Mouse (Mus musculus): ENCODE measurements at regions not wholly inside any gene's neighbourhood (a gene's known extent, or its start where the extent isn't known, plus 50 kb on each side); places are given as distances from the start of the nearest gene placed in this dataset.

DNA sequence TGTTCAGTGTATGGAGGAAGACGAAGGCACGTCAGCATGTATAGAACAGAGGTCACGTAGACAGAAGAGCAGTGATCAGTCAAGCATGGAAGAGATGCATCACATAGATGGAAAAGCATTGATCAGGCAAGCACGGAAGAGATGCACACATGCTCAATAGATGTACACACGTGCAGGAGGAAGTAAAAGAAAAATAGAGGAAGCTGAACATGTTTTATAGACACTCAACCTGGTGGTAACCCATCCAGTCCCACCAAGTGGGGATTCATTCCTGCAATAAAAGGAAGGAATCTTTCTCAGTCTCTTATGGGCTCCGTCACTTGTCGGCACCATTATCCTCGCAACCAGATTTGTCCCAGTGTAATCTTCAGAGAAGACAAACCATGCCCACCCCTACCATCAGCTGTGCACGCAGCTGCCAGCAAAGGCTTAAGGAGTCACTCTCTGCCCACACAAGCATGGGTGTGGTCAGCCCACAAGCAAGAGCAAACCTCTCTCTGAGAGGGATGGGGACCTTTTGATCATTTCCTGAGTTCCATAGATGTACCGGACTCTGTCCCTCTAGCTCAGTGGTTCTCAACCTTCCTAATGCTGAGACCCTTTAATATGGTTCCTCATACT lies 108.3 kb upstream of the Cdc42ep3 start:
- no peak overlapping the region for H3K9ac ChIP-seq (ENCODE audit: low read depth, low read length)

DNA sequence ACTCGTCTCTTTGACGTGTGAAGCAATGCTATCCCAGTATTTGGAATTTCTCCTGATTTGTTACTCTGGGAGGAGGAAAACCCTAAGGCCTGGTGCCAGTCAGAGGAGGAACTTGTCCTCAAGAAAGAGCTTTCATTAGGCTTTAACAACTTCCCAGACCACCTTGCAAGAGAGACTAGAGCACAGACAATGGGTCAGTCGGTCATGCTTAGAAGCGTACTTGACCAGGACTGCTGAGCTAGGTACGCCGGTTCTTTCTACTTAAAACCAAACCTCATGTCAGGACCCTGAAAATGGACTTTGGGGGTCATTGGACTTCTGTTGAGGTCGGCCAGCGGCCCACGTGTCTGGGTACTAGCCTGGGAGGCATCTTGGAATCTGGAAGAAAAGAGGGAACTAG lies 110.8 kb upstream of the Cdc42ep3 start:
- Histone ChIP-seq H3K27ac (ENCODE audit: low read depth, low read length) (no peak overlapping the region), H3K4me1 (replicated peaks; ENCODE audit: control insufficient read depth, insufficient read depth, low read length) (no peaks in the 10 kb centered on the region), H3K4me3 (ENCODE audit: low read depth, low read length) (no peak overlapping the region), H3K27me3 (replicated peaks; ENCODE audit: control insufficient read depth, insufficient read depth, low read length) (no peaks in the 10 kb centered on the region), H3K4me2 (replicated peaks; ENCODE audit: low read depth) (no peak overlapping the region), H3K36me3 (ENCODE audit: control insufficient read depth, insufficient read depth) (no peaks in the 10 kb centered on the region), H3K9ac (ENCODE audit: low read depth, low read length) (no peak overlapping the region), H3K9me3 (ENCODE audit: control insufficient read depth) (no peaks in the 10 kb centered on the region)
- TF ChIP-seq CTCF (IDR thresholded peaks at IDR 0.05; ENCODE audit: low read depth): no peak
- no peak for ATAC-seq
- 94% methylated on average over 9 of the region's 9 CpGs for WGBS

More for the DNA sequence above, 108.3 kb upstream of the Cdc42ep3 start:
- no peaks in the 10 kb centered on the region for H3K4me1 ChIP-seq (replicated peaks; ENCODE audit: control insufficient read depth, insufficient read depth, low read length)
- no peaks in the 10 kb centered on the region for H3K27me3 ChIP-seq (replicated peaks; ENCODE audit: control insufficient read depth, insufficient read depth, low read length)
- no peak for ATAC-seq
- H3K27ac ChIP-seq (ENCODE audit: low read depth, low read length): no peak overlapping the region
- H3K9me3 ChIP-seq (ENCODE audit: control insufficient read depth): no peaks in the 10 kb centered on the region
- 92% methylated on average over 10 of the region's 10 CpGs for WGBS
- no peak overlapping the region for H3K4me2 ChIP-seq (replicated peaks; ENCODE audit: low read depth)
- no peak for TF ChIP-seq CTCF (IDR thresholded peaks at IDR 0.05; ENCODE audit: low read depth)
- H3K4me3 ChIP-seq (ENCODE audit: low read depth, low read length): no peak overlapping the region
- H3K36me3 ChIP-seq (ENCODE audit: control insufficient read depth, insufficient read depth): no peaks in the 10 kb centered on the region

DNA sequence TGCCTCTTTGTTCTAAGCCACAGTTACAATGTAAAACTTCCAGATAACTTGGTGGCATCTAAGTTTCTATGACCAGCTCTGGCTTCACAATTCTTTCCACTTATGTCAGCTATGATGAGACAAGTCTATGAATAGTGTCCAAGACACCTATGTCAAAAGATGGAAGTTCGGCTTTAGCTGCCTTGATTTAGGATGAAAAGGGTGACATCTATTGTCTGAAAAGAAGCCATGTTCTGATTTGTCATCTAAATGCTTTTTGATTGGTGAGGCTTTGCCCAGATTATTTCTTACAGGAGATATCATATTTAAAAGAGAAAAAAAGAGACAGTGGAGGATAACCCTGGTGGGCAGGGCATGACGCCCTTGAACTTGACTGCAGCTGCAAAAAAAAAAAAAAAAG lies 116.7 kb upstream of the Cdc42ep3 start:
- Histone ChIP-seq H3K4me3 (ENCODE audit: low read depth, low read length) (no peak overlapping the region), H3K27ac (ENCODE audit: low read depth, low read length) (no peak overlapping the region), H3K27me3 (replicated peaks; ENCODE audit: control insufficient read depth, insufficient read depth, low read length) (no peaks in the 10 kb centered on the region), H3K9ac (ENCODE audit: low read depth, low read length) (no peak overlapping the region), H3K4me1 (replicated peaks; ENCODE audit: control insufficient read depth, insufficient read depth, low read length) (no peaks in the 10 kb centered on the region), H3K36me3 (ENCODE audit: control insufficient read depth, insufficient read depth) (no peaks in the 10 kb centered on the region), H3K4me2 (replicated peaks; ENCODE audit: low read depth) (no peak overlapping the region), H3K9me3 (ENCODE audit: control insufficient read depth) (no peaks in the 10 kb centered on the region)
- no peak for TF ChIP-seq CTCF (IDR thresholded peaks at IDR 0.05; ENCODE audit: low read depth)
- 67% methylated on average over 2 of the region's 2 CpGs for WGBS
- ATAC-seq: no peak

DNA sequence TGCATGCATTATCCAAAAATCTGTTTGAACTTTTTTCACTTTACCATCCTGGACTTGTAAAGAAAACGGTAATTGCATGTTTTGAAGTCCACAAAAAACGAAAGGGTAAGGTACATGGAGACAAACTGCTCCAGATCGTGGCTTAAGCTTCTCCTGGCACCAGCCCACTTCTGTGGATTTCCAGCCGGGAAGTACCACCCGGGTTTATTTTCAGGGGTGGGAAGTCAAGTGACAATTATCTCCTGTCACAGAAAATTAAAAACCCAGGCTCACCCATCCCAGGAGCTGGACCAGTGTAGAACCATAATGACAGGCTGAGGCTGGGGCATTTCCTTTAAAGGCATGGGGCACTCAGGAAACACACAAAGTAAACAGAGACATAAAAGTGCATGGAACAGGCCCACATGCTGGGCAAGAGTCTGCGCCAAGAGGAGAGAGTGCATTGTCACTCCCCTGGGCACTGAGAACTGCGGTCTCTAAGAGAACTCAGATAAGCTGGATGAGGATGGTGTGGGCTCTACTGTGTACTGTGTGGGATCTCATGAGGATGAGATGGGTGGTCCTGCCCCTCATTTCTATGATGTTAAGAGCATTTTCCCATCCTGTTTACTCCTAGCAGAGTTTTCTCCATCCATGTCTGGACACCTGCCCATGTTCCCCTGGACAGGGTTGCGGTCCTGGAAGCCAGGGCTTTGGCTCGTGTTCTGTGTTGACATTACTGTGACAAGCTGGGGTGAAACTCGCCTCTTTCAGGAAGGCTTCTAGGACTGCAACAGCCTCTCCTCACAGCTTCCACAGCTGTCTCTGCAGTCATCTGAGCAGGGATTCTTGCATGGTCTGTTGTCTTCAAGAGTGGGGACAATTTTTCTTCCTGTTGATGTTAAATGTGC lies 117.5 kb upstream of the Cdc42ep3 start:
- Histone ChIP-seq H3K4me3 (ENCODE audit: low read depth, low read length) (no peak overlapping the region), H3K4me2 (replicated peaks; ENCODE audit: low read depth) (no peak overlapping the region), H3K4me1 (replicated peaks; ENCODE audit: control insufficient read depth, insufficient read depth, low read length) (no peaks in the 10 kb centered on the region), H3K36me3 (ENCODE audit: control insufficient read depth, insufficient read depth) (no peaks in the 10 kb centered on the region), H3K27ac (ENCODE audit: low read depth, low read length) (no peak overlapping the region), H3K9me3 (ENCODE audit: control insufficient read depth) (no peaks in the 10 kb centered on the region), H3K9ac (ENCODE audit: low read depth, low read length) (no peak overlapping the region), H3K27me3 (replicated peaks; ENCODE audit: control insufficient read depth, insufficient read depth, low read length) (no peaks in the 10 kb centered on the region)
- ATAC-seq: no peak
- 42% methylated on average over 10 of the region's 10 CpGs for WGBS
- no peak for TF ChIP-seq CTCF (IDR thresholded peaks at IDR 0.05; ENCODE audit: low read depth)

DNA sequence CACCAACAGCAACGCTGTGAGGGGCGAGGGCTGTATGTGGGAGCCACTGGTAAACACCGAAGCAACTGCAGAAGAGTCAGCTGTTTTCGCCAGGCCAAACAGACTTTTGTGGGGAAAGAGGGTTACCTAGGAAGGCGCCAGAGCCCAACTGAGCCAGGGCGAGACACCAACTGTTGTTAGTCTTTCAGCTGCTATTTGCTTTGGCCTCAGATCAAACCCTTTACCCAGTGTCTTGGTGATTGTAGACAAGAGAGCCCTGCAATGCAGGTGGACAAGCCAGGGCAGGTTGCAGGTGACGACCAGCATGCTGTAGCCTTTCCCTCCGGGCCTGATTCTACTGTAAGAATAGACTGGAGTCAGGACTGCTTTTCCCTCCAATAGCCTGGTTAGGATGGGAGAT lies 121.8 kb upstream of the Cdc42ep3 start:
- WGBS: 78% methylated on average over 8 of the region's 8 CpGs
- no peak overlapping the region for H3K4me3 ChIP-seq (ENCODE audit: low read depth, low read length)
- H3K4me1 ChIP-seq (replicated peaks; ENCODE audit: control insufficient read depth, insufficient read depth, low read length): no peaks in the 10 kb centered on the region
- ATAC-seq: no peak
- no peak overlapping the region for H3K4me2 ChIP-seq (replicated peaks; ENCODE audit: low read depth)
- H3K9ac ChIP-seq (ENCODE audit: low read depth, low read length): no peak overlapping the region
- no peaks in the 10 kb centered on the region for H3K9me3 ChIP-seq (ENCODE audit: control insufficient read depth)
- TF ChIP-seq CTCF (IDR thresholded peaks at IDR 0.05; ENCODE audit: low read depth): no peak
- H3K36me3 ChIP-seq (ENCODE audit: control insufficient read depth, insufficient read depth): no peaks in the 10 kb centered on the region
- H3K27ac ChIP-seq (ENCODE audit: low read depth, low read length): no peak overlapping the region
- no peaks in the 10 kb centered on the region for H3K27me3 ChIP-seq (replicated peaks; ENCODE audit: control insufficient read depth, insufficient read depth, low read length)

DNA sequence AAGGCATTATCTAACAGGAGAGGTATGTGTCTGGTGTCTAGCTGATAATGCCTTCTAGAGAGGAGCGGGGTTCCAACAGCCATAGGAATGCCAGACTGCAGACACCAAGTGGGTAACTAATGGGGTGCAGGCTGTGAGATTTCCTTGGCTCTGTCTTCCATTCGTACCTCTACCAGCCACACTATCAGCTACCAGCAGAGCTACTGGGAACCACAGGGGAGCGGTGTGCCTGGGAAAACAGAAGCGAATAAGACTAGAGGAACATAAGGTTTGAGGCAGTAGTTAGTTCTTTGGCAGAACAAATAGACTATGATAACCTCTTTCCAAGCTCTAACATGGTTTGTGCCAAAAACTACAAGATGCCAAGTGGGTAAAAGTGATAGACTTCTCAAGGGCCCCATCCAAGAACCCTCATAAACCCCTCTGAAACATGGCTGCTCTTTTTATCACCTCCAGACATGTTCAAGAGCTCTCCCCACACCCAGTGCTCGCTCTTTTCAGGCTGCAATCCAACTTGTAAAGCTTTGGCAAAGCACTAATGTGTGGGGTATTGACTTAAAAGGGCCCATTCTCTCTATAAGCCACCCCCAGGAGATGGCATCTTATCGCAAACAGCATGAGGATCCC lies 126.3 kb upstream of the Cdc42ep3 start:
- 86% methylated on average over 6 of the region's 6 CpGs for WGBS
- no peak overlapping the region for H3K4me2 ChIP-seq (replicated peaks; ENCODE audit: low read depth)

More for the DNA sequence above, 126.3 kb upstream of the Cdc42ep3 start:
- Histone ChIP-seq H3K27me3 (replicated peaks; ENCODE audit: control insufficient read depth, insufficient read depth, low read length) (no peaks in the 10 kb centered on the region), H3K9me3 (ENCODE audit: control insufficient read depth) (no peaks in the 10 kb centered on the region), H3K36me3 (ENCODE audit: control insufficient read depth, insufficient read depth) (no peaks in the 10 kb centered on the region), H3K4me1 (replicated peaks; ENCODE audit: control insufficient read depth, insufficient read depth, low read length) (no peaks in the 10 kb centered on the region), H3K4me3 (ENCODE audit: low read depth, low read length) (no peak overlapping the region), H3K9ac (ENCODE audit: low read depth, low read length) (no peak overlapping the region), H3K27ac (ENCODE audit: low read depth, low read length) (no peak overlapping the region)
- no peak for TF ChIP-seq CTCF (IDR thresholded peaks at IDR 0.05; ENCODE audit: low read depth)
- no peak for ATAC-seq
